Mouse (Mus musculus): ENCODE data around the gene 4932438H23Rik. TPM values are rescaled to one million over a fixed set of nuclear protein-coding genes. Genes with fewer than 3 reads are reported as not detected.
A peak's percentile ranks its signal among the peaks of the same experiment; 100 is the strongest.

4932438H23Rik gene
- polyA plus RNA-seq, 1 experiment from 2014 or later: 1.0 TPM

- Histone ChIP-seq H3K4me1 (ENCODE audit: control insufficient read depth, insufficient read depth, low read length) (peaks cover 3% of the 10 kb centered on the region), H3K27me3 (replicated peaks; ENCODE audit: control insufficient read depth, insufficient read depth, low read length) (0 out of 2 replicates have a peak, but pooled peaks cover 2% of the 10 kb centered on the region), H3K9ac (ENCODE audit: low read length) (no peak overlapping the region), H3K4me3 (ENCODE audit: low read depth, low read length) (no peak overlapping the region), H3K4me2 (ENCODE audit: low read length) (no peak overlapping the region), H3K36me3 (ENCODE audit: control insufficient read depth, insufficient read depth, low read length) (no peaks in the 10 kb centered on the region), H3K27ac (ENCODE audit: low read depth, low read length) (no peak overlapping the region), H3K9me3 (replicated peaks; ENCODE audit: control insufficient read depth, low read length) (no peaks in the 10 kb centered on the region)
- DNase-seq (ENCODE audit: low spot score): no peak
- ATAC-seq: no peak
- 94% methylated on average over 4 of the region's 4 CpGs for WGBS
Observed at GRCm38 (mm10) chr16:91128431-91128830, 33.5 kb upstream of the 4932438H23Rik start.

- peaks cover 3% of the 10 kb centered on the region for H3K4me1 ChIP-seq (ENCODE audit: control insufficient read depth, insufficient read depth, low read length)
- WGBS: 89% methylated on average over 8 of the region's 8 CpGs
- no peak overlapping the region for H3K9ac ChIP-seq (ENCODE audit: low read length)
- ATAC-seq: no peak
- H3K4me3 ChIP-seq (ENCODE audit: low read depth, low read length): no peak overlapping the region
- H3K27ac ChIP-seq (ENCODE audit: low read depth, low read length): no peak overlapping the region
- H3K4me2 ChIP-seq (ENCODE audit: low read length): no peak overlapping the region
- no peaks in the 10 kb centered on the region for H3K9me3 ChIP-seq (replicated peaks; ENCODE audit: control insufficient read depth, low read length)
- no peaks in the 10 kb centered on the region for H3K36me3 ChIP-seq (ENCODE audit: control insufficient read depth, insufficient read depth, low read length)
- no peak for DNase-seq (ENCODE audit: low spot score)
- H3K27me3 ChIP-seq (replicated peaks; ENCODE audit: control insufficient read depth, insufficient read depth, low read length): 0 out of 2 replicates have a peak, but pooled peaks cover 2% of the 10 kb centered on the region
Observed at GRCm38 (mm10) chr16:91126734-91127524, 32.0 kb upstream of the 4932438H23Rik start.

GRCm38 (mm10) chr16:91124256-91124655 lies 29.3 kb upstream of the 4932438H23Rik start:
- no peak for DNase-seq (ENCODE audit: low spot score)
- 0 out of 2 replicates have a peak, but pooled peaks cover 2% of the 10 kb centered on the region for H3K27me3 ChIP-seq (replicated peaks; ENCODE audit: control insufficient read depth, insufficient read depth, low read length)
- H3K36me3 ChIP-seq (ENCODE audit: control insufficient read depth, insufficient read depth, low read length): no peaks in the 10 kb centered on the region
- no peak overlapping the region for H3K4me3 ChIP-seq (ENCODE audit: low read depth, low read length)
- H3K4me1 ChIP-seq (ENCODE audit: control insufficient read depth, insufficient read depth, low read length): peaks cover 8% of the 10 kb centered on the region
- no peak for ATAC-seq
- H3K4me2 ChIP-seq (ENCODE audit: low read length): no peak overlapping the region
- no peaks in the 10 kb centered on the region for H3K9me3 ChIP-seq (replicated peaks; ENCODE audit: control insufficient read depth, low read length)
- WGBS: 78% methylated on average over 3 of the region's 3 CpGs
- no peak overlapping the region for H3K27ac ChIP-seq (ENCODE audit: low read depth, low read length)
- H3K9ac ChIP-seq (ENCODE audit: low read length): no peak overlapping the region

- no peak for DNase-seq (ENCODE audit: low spot score)
- Histone ChIP-seq H3K9me3 (replicated peaks; ENCODE audit: control insufficient read depth, low read length) (no peaks in the 10 kb centered on the region), H3K27me3 (replicated peaks; ENCODE audit: control insufficient read depth, insufficient read depth, low read length) (0 out of 2 replicates have a peak, but pooled peaks cover 2% of the 10 kb centered on the region), H3K4me3 (ENCODE audit: low read depth, low read length) (no peak overlapping the region), H3K36me3 (ENCODE audit: control insufficient read depth, insufficient read depth, low read length) (no peaks in the 10 kb centered on the region), H3K4me1 (ENCODE audit: control insufficient read depth, insufficient read depth, low read length) (peaks cover 8% of the 10 kb centered on the region), H3K9ac (ENCODE audit: low read length) (no peak overlapping the region), H3K4me2 (ENCODE audit: low read length) (no peak overlapping the region), H3K27ac (ENCODE audit: low read depth, low read length) (no peak overlapping the region)
- 85% methylated on average over 1 of the region's 1 CpGs for WGBS
- ATAC-seq: no peak
Observed at GRCm38 (mm10) chr16:91123821-91124220, 28.9 kb upstream of the 4932438H23Rik start.

GRCm38 (mm10) chr16:91119879-91120278 lies 25.0 kb upstream of the 4932438H23Rik start:
- no peak overlapping the region for H3K4me2 ChIP-seq (ENCODE audit: low read length)
- H3K4me3 ChIP-seq (ENCODE audit: low read depth, low read length): no peak overlapping the region
- peak; percentile 78 for DNase-seq (ENCODE audit: low spot score)
- 0 out of 2 replicates have a peak, but pooled peaks cover 4% of the 10 kb centered on the region for H3K4me1 ChIP-seq (ENCODE audit: control insufficient read depth, insufficient read depth, low read length)
- no peak overlapping the region for H3K27ac ChIP-seq (ENCODE audit: low read depth, low read length)
- ATAC-seq: peak; percentile 91
- WGBS: 5% methylated on average over 6 of the region's 6 CpGs
- no peaks in the 10 kb centered on the region for H3K36me3 ChIP-seq (ENCODE audit: control insufficient read depth, insufficient read depth, low read length)
- H3K9ac ChIP-seq (ENCODE audit: low read length): no peak overlapping the region
- no peaks in the 10 kb centered on the region for H3K9me3 ChIP-seq (replicated peaks; ENCODE audit: control insufficient read depth, low read length)
- H3K27me3 ChIP-seq (replicated peaks; ENCODE audit: control insufficient read depth, insufficient read depth, low read length): no peaks in the 10 kb centered on the region

GRCm38 (mm10) chr16:91116696-91117095 lies 21.8 kb upstream of the 4932438H23Rik start:
- Histone ChIP-seq H3K27me3 (replicated peaks; ENCODE audit: control insufficient read depth, insufficient read depth, low read length) (no peaks in the 10 kb centered on the region), H3K9me3 (replicated peaks; ENCODE audit: control insufficient read depth, low read length) (no peaks in the 10 kb centered on the region), H3K27ac (ENCODE audit: low read depth, low read length) (no peak overlapping the region), H3K4me2 (ENCODE audit: low read length) (no peak overlapping the region), H3K4me3 (ENCODE audit: low read depth, low read length) (no peak overlapping the region), H3K36me3 (ENCODE audit: control insufficient read depth, insufficient read depth, low read length) (no peaks in the 10 kb centered on the region), H3K9ac (ENCODE audit: low read length) (no peak overlapping the region), H3K4me1 (ENCODE audit: control insufficient read depth, insufficient read depth, low read length) (0 out of 2 replicates have a peak, but pooled peaks cover 4% of the 10 kb centered on the region)
- ATAC-seq: no peak
- WGBS: 79% methylated on average over 7 of the region's 7 CpGs
- no peak for DNase-seq (ENCODE audit: low spot score)

- no peaks in the 10 kb centered on the region for H3K36me3 ChIP-seq (ENCODE audit: control insufficient read depth, insufficient read depth, low read length)
- H3K4me1 ChIP-seq (ENCODE audit: control insufficient read depth, insufficient read depth, low read length): 0 out of 2 replicates have a peak, but pooled peaks cover 6% of the 10 kb centered on the region
- ATAC-seq (no peak), DNase-seq (ENCODE audit: low spot score) (no peak)
- no peak overlapping the region for H3K4me3 ChIP-seq (ENCODE audit: low read depth, low read length)
- no peak overlapping the region for H3K4me2 ChIP-seq (ENCODE audit: low read length)
- H3K27me3 ChIP-seq (replicated peaks; ENCODE audit: control insufficient read depth, insufficient read depth, low read length): no peaks in the 10 kb centered on the region
- H3K27ac ChIP-seq (ENCODE audit: low read depth, low read length): no peak overlapping the region
- H3K9ac ChIP-seq (ENCODE audit: low read length): no peak overlapping the region
- 80% methylated on average over 4 of the region's 4 CpGs for WGBS
- no peaks in the 10 kb centered on the region for H3K9me3 ChIP-seq (replicated peaks; ENCODE audit: control insufficient read depth, low read length)
Observed at GRCm38 (mm10) chr16:91116006-91116405, 21.1 kb upstream of the 4932438H23Rik start.

- H3K27me3 ChIP-seq (replicated peaks; ENCODE audit: control insufficient read depth, insufficient read depth, low read length): no peaks in the 10 kb centered on the region
- no peak overlapping the region for H3K4me3 ChIP-seq (ENCODE audit: low read depth, low read length)
- ATAC-seq: no peak
- peak; percentile 61 for DNase-seq (ENCODE audit: low spot score)
- H3K9ac ChIP-seq (ENCODE audit: low read length): no peak overlapping the region
- no peaks in the 10 kb centered on the region for H3K36me3 ChIP-seq (ENCODE audit: control insufficient read depth, insufficient read depth, low read length)
- no peaks in the 10 kb centered on the region; the same call in 1 of the 2 replicates for H3K9me3 ChIP-seq (replicated peaks; ENCODE audit: control insufficient read depth, low read length)
- H3K27ac ChIP-seq (ENCODE audit: low read depth, low read length): no peak overlapping the region
- H3K4me2 ChIP-seq (ENCODE audit: low read length): no peak overlapping the region
- peaks cover 15% of the 10 kb centered on the region; the same call in 1 of the 2 replicates for H3K4me1 ChIP-seq (ENCODE audit: control insufficient read depth, insufficient read depth, low read length)
- 46% methylated on average over 11 of the region's 11 CpGs for WGBS
Observed at GRCm38 (mm10) chr16:91110999-91111535, 16.1 kb upstream of the 4932438H23Rik start.

GRCm38 (mm10) chr16:91107608-91108007 lies 12.7 kb upstream of the 4932438H23Rik start:
- H3K27ac ChIP-seq (ENCODE audit: low read depth, low read length): no peak overlapping the region
- peak; percentile 56 for DNase-seq (ENCODE audit: low spot score)
- H3K36me3 ChIP-seq (ENCODE audit: control insufficient read depth, insufficient read depth, low read length): no peaks in the 10 kb centered on the region
- no peaks in the 10 kb centered on the region; the same call in 1 of the 2 replicates for H3K9me3 ChIP-seq (replicated peaks; ENCODE audit: control insufficient read depth, low read length)
- WGBS: 29% methylated on average over 9 of the region's 11 CpGs
- H3K4me2 ChIP-seq (ENCODE audit: low read length): no peak overlapping the region
- no peak overlapping the region for H3K9ac ChIP-seq (ENCODE audit: low read length)
- no peak for ATAC-seq
- H3K27me3 ChIP-seq (replicated peaks; ENCODE audit: control insufficient read depth, insufficient read depth, low read length): 0 out of 2 replicates have a peak, but pooled peaks cover 2% of the 10 kb centered on the region
- no peak overlapping the region for H3K4me3 ChIP-seq (ENCODE audit: low read depth, low read length)
- H3K4me1 ChIP-seq (ENCODE audit: control insufficient read depth, insufficient read depth, low read length): peaks cover 24% of the 10 kb centered on the region
